22 mouse cellular contexts compared by ENCODE assay signal in genomic region chr16:25377695-25378094, GRCm38 (mm10).
DNase-seq lines count a peak whose midpoint lies in the region; TF ChIP-seq lines count a peak whose summit lies in the region.
"Had no signal": no experiment of that assay in that cellular context is flagged by ENCODE, and none has a peak within 500 bp of the region (broad histone marks: within the 10 kb centered on the region; RNA-seq: fewer than 3 reads in every experiment).

No protein-coding gene starts in this region.

- DNase-seq in 3T3-L1 (ENCODE audit: low read depth, low spot score) (peak; percentile 42), NIH3T3 (ENCODE audit: low read depth) (peak; percentile 50)
- peak; percentile 85 for DNase-seq in gonadal fat pad, adult 2 months (ENCODE audit: low read depth)
- DNase-seq in layer of hippocampus, adult 9-11 months = no peak
- DNase-seq in left cerebral cortex, adult 9 months (ENCODE audit: low spot score in 2 of 2) = no peak
- no peak for DNase-seq in urinary bladder, postnatal 36 days (ENCODE audit: low spot score in 2 of 2)
- DNase-seq: adrenal gland, adult 8-10 months; adrenal gland, postnatal 14 days; adrenal gland, postnatal 36 days; B cell, adult 2 months; cerebellum, adult 11 months; cerebellum, adult 18-20 months; cerebellum, adult 8-10 months; cerebellum, adult 9-11 months; cerebellum, postnatal 14 days; cerebellum, postnatal 36 days; embryo, embryonic 11 days had no signal

- no peak for TF ChIP-seq CTCF in embryonic fibroblast, embryonic 13.5 days (IDR thresholded peaks at IDR 0.05; ENCODE audit: borderline replicate concordance, insufficient read depth, low read length)

- no peak overlapping the region for H3K4me3 ChIP-seq in embryonic fibroblast, embryonic 13.5 days (ENCODE audit: insufficient read depth, low read length)
- H3K4me3 ChIP-seq: embryonic facial prominence, embryonic 13.5 days; embryonic facial prominence, embryonic 15.5 days; forebrain, embryonic 10.5 days; forebrain, embryonic 12.5 days had no signal

- no peak for TF ChIP-seq POLR2A in embryonic fibroblast, embryonic 13.5 days (IDR thresholded peaks at IDR 0.05; ENCODE audit: low read depth, low read length)

- H3K27ac ChIP-seq in embryonic fibroblast, embryonic 13.5 days (ENCODE audit: insufficient read depth, low read length) = peak overlapping the region; percentile 43; the same call in 1 of the 2 replicates
- H3K27ac ChIP-seq: embryonic facial prominence, embryonic 13.5 days; forebrain, embryonic 10.5 days; forebrain, embryonic 12.5 days had no signal

- H3K4me1 ChIP-seq in embryonic fibroblast, embryonic 13.5 days (ENCODE audit: control insufficient read depth, insufficient read depth, low read length) = peaks cover 9% of the 10 kb centered on the region
- H3K4me1 ChIP-seq: embryonic facial prominence, embryonic 13.5 days; embryonic facial prominence, embryonic 15.5 days; forebrain, embryonic 10.5 days had no signal

Comparison
In these comparisons a context has a peak if more than half of its experiments do, and no peak if none do; other contexts are left out.
1. DNase-seq: peak in 3T3-L1 (single experiment), NIH3T3 (single experiment) and gonadal fat pad, adult 2 months (single experiment); none in layer of hippocampus, adult 9-11 months (single experiment), left cerebral cortex, adult 9 months (0 of 2) and urinary bladder, postnatal 36 days (0 of 2).